Mouse (Mus musculus): ENCODE data around the gene Gm20388.
"Not testable (repeated sequence)": the region's sequence is repeated elsewhere in the genome, so short reads cannot be mapped to it uniquely, and the experiment has no call there.

Gene Gm20388

GRCm38 (mm10) chr8:122610612-122611277 is 2700.1 kb downstream of the Gm20388 start:
- DNase-seq (ENCODE audit: extremely low read depth, insufficient read length, low spot score), result no peak

DNA sequence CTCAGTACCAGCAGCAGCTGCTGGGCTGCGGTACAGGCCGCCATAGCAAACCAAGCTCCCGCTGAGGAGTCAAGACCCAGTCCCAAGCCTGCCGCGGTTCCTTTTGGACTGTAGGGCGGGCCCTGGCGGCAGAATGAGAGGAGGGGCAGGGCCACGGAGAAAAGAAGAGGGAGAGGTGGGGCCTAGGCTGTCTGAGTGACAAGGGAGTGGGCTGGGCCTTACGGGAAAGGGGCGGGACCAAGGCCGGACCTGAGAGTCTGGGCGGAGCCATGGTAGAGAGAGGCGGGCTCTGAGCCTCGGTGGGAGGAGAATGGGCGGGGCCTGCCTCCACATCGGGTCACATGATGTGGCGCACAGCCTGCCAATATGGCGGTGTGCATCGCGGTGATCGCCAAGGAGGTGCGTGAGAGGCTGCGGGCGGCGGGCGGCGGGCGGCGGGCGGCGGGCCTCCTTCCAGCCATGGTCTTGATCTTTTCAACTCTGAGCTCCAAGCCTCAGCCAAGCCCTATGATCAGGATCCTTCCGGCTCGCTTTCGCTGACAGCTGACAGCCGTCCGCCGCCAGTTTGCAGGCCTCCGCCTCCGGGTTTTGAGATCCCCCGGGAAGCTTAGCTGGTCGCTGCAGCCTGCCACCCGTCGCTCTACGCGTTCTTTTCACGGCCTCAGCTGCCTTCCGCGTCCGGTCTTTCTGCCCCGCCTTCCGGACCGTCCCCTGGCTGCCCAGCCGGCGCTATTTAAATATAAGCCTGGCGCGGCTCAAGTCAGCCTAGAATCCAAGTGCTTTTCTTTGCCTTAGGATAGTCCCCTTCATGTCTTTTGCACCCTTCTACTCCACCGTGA is 2700.9 kb downstream of the Gm20388 start, which contains the start of the genes Galns and Trappc2l:
Gene Galns, minus strand, starts transcription at position 169 of the 839 bp plus-strand sequence.
Gene Trappc2l, plus strand, starts transcription at position 346 of the 839 bp plus-strand sequence.
- DNase-seq (ENCODE audit: extremely low read depth, insufficient read length, low spot score), result peak; percentile 93

DNA sequence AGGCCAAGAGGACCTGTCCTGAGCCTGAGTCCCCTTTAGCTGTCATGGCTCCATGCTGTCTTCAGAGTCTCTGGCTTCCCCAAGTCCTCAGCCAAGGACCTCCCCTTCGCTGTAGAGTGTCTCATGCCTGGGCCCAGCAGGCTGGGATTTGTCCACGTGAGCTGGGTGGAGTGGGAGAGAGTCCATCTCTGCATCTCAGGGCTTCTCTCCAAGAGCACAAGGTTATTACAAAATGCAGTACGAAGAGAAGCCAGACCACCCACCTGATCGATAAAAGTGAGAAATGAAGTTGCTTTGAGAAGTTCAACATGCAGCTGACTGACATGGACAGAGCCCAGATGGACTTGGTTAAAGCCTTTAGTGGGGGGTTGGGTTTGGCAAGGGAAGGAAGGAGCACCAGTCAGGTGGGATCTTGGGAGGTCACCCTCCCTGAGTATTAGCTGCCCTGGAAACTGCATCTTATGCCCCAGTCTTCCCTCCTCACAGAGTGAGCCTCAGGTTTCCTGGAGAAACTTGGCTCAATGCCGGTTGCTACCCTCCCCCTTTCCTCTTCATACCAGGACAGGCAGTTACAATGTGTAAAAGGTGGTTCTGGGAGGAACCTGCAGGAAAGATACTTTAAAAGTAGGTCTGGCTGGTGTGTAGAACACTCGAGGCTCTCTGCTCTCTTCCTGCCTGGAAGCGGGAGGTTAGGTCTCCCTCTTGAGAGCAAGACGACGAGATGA is 2705.7 kb downstream of the Gm20388 start:
- no peak for DNase-seq (ENCODE audit: extremely low read depth, insufficient read length, low spot score)

DNA sequence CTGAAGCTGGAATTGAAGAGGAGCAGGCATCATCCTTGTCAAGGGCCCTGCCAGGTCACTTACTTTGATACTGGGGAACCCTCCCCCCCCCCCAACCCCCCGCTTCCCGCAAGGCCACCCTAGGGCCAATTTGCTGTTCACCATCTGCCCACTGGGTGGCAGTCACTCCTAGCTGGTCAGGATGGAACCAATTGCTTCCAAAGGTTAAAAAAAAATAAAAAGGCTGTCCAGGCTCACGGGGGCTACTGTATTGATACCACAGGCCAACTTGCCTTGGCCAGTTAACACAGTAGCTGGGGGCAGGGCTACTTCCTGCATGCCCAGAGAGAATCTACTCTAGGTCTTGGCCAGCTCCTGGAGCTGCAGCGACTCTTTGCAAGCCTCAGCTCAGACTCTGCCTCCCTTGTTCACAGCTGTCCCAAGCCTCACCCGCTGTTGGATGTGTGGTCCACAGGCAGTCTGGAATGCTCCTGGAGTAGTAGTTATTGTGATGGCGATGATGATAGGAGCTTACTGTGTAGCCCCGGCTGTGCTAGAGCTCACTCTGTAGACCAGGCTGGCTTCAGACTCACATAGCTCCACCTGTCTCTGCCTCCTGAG is 2707.4 kb downstream of the Gm20388 start:
- no peak for DNase-seq (ENCODE audit: extremely low read depth, insufficient read length, low spot score)

DNA sequence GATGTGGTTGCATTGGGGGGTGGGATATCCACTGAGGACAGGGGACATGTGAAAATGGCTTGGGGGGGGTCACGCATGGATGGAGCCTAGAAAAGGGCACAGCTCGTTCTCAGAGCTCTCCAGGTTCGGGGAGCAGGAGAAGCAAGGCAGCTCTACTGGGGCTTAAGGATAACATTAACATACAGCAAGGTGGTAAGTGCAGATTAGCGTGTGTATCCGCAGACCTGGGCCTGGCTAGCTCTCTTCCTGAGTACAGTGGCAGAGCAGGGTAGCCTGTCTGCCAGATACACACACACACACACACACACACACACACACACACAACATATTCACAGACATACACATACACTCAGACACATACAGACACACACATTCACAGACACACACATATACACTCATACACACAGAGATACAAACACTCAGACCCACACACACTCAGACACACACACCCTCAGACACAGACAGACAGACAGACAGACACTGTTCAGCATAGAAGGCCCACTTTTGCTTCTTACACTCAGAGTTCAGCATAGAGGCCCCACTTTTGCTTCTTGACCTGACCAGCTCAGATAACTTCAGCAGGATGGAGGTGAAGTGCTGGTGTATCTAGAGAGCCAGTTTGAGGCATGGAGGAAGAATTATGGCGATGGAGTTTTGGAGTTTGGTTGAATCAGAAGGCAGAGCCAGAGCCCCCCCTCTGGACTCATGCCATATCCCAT is 2708.2 kb downstream of the Gm20388 start:
- DNase-seq (ENCODE audit: extremely low read depth, insufficient read length, low spot score), result no peak

DNA sequence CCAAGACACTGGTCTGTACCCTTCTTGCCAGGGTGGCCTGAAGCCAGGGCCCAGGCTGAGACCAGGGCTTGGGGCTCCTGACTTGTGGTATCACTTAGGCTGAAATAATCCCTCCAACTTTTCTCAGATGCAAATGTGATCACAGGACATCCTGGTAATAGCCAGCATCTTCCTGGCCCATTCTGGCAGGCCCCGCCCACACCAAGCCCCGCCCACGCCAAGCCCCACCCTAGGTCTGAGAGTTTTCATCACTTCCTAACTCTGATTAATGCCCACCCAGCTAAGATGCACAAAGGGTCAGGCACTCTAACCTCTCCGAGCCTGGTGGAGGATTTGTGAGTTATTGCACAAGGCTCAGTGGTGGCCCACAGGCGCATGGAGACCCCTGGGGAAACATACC is 2709.8 kb downstream of the Gm20388 start:
- no peak for DNase-seq (ENCODE audit: extremely low read depth, insufficient read length, low spot score)

DNA sequence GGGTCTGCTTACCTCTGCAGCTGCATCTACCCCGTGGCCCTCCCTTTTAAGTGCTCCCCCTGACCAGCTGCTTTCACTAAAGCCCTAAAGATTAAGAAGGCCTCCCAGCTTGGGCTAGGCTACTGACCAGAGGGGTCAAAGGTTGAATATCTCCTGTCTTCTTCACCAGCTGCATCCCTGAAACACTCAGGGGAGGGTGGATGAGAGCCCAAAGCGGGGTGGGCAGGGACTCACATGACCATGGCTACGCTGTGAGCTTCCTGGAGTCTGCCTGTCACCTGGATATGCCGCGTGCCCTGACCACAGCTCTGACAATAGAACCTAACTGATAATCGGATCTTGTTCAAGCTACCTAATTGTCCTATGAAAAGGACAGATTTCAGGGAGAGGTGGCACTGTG is 2712.1 kb downstream of the Gm20388 start, which contains the start of gene Pabpn1l:
Gene Pabpn1l, minus strand, starts transcription at position 13 of the 400 bp plus-strand sequence.
- no peak for DNase-seq (ENCODE audit: extremely low read depth, insufficient read length, low spot score)

DNA sequence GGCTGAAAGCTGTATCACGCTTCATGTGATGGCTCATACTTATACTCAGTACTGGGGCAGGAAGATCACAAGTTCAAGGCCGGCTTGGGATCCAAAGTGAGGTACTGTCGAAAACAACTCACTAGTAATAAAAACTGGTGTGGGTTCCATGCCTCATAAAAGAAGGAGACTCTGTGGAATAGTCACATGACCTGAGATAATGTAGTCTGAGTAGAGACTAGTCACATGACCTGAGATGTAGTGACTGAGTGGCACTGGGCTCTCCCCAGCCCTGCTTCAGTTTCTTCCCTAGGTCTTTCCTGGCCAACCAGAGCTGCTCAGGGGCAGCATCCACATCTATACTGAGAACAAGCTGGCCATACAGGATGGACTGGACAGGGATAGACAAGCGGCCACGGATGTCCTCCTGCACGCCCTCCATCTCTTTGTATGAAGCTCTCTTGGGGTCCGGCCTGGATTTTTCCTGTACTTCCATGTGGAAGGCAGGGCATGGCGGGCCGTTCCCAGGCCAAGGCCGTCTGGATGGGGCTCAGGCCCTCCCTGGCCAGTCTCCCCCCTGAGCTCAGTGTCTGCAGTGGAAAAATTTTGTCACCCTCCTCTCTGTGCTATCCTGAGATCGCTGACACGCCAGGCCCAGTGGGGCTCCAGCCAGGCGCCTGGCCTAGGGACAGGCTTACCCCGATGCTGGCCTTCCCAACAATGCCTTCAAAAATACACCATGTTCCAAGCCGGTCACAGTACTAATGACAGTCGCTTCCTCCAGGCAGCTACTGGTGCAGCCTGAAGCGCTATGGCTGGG is 2713.4 kb downstream of the Gm20388 start:
- DNase-seq (ENCODE audit: extremely low read depth, insufficient read length, low spot score), result no peak

DNA sequence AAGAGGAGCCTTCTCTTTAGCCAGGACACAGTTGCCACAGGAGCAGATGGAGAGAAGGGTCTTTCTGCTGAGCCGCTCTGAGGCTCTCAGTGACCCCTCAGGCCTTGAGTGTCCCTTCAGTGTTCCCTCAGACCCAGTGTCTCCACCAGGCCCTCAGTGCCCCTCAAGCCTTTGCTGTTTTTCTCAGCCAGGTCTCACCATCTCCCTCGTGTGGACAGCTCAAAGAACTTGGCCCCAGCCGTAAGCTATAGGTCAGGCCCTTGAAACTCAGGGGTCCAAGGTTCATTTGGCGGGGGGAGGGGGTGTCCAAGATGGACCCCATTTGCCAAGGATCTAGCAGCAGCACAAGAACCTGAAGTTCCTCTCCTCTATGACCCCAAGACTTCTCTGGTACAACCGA is 2714.0 kb downstream of the Gm20388 start:
- no peak for DNase-seq (ENCODE audit: extremely low read depth, insufficient read length, low spot score)

DNA sequence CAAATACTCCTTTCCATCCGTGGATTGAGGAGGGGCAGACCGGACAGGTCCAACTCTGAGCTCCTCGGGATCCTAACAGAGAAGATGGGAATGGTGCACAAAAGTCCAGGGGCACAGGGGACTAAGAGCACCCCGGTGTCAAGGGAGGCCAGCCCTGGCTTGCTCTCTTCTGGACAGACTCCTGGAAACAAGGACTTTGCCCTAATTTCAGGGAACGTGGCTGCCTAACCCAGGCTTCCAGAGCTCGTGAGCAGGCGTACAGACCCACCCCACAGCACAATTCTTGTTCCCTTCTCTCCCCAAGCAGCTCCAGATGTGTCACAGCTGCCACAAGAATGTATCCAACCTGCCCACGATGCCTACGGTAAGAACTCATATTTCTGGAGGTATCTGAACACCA is 2715.2 kb downstream of the Gm20388 start:
- no peak for DNase-seq (ENCODE audit: extremely low read depth, insufficient read length, low spot score)

DNA sequence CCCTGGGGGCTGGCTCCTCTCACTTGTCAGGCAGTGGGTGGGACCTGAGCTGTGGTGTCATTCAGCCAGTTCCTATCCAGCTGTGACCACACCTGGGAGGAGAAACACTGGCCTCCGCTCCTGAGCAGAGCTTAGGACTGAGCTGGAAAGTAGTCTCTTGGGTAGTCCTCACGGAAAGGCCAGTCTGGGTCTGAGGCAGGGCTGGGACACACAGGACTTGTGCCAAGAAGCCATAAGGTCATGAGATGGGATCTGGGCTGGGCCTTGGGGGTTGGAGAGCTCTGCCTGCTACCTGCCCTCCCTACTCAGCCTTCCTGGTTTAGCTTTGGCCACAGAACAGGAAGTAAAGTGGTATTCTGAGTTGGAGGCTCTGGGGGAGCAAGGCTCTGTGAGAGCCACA is 2716.3 kb downstream of the Gm20388 start:
- no peak for DNase-seq (ENCODE audit: extremely low read depth, insufficient read length, low spot score)

DNA sequence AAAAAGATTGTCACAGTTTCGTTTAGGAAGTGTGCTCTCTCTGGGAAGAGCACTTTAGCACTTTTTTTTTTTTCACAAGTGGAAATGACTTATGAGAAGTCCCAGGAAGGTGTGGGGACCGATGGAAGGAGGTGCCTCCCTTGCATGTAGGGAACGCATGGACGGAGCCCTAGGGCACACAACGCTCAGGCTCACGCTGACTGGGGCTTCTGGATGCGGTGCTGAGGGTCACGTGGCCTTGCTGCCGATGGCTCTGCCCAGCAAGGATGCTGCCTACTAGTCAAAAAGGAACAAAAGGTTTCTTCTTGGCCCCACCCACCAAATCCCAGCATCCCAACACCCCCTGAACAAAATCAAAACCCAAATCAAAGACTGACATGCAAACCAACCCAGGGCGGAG is 2718.7 kb downstream of the Gm20388 start:
- no peak for DNase-seq (ENCODE audit: extremely low read depth, insufficient read length, low spot score)

GRCm38 (mm10) chr8:122630696-122631095 is 2720.1 kb downstream of the Gm20388 start:
- DNase-seq (ENCODE audit: extremely low read depth, insufficient read length, low spot score), result no peak

DNA sequence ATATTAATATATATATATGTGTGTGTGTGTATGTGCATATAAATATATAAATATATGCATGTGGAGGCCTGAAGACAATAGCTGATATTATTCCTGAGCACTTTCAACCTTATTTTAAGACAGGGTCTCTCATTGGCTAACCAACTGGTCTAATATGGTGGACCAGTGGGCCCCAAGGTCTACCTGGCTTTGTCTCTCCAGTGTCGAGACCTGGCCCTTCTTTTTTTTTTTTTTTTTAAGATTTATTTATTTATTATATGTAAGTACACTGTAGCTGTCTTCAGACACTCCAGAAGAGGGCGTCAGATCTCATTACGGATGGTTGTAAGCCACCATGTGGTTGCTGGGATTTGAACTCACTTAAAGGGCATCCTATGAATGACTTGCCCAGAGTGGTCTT is 2721.5 kb downstream of the Gm20388 start:
- DNase-seq (ENCODE audit: extremely low read depth, insufficient read length, low spot score), result not testable (repeated sequence)

GRCm38 (mm10) chr8:122633205-122633604 is 2722.6 kb downstream of the Gm20388 start:
- DNase-seq (ENCODE audit: extremely low read depth, insufficient read length, low spot score), result no peak

GRCm38 (mm10) chr8:122635878-122636802 is 2725.5 kb downstream of the Gm20388 start:
- DNase-seq (ENCODE audit: extremely low read depth, insufficient read length, low spot score), result no peak

GRCm38 (mm10) chr8:122636803-122637175 is 2726.1 kb downstream of the Gm20388 start:
- no peak for DNase-seq (ENCODE audit: extremely low read depth, insufficient read length, low spot score)

DNA sequence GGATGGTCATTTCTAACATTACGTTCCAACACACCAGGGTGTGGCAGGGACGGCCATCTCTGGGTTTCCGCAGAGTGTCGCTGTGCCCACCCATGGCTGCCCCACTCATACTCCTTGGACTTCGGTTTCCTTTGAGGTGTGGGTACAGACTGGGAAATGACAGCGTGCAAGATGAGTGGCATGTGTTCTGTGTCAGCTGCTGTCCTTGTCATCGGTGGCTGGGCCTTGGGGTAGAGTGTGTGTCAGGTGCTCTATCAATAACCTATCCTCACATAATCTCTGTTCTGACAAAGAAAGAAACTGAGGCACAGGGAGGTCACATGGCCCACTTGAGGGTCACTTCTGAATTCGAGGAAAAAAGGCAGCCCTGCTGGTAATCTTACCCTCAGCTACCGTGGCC is 2726.6 kb downstream of the Gm20388 start:
- no peak for DNase-seq (ENCODE audit: extremely low read depth, insufficient read length, low spot score)

Measured in 3134 (cell line).